Mouse (Mus musculus) thymus, adult 2 months (tissue): ENCODE results near the gene Tctex1d2.

Experiments
- CTCF ChIP-seq: fragments of 200-500 bp; IDR thresholded peaks from 2 replicates; pipeline ENCODE4 v1.5.1; 2012; ENCODE audit warnings: mild to moderate bottlenecking, control low read depth, low read length, moderate library complexity, borderline replicate concordance; ENCODE audit not compliant: control insufficient read depth, poor library complexity, insufficient read depth; ENCODE audit errors: extremely low read depth
- POLR2A ChIP-seq: fragments of 200-500 bp; IDR thresholded peaks from 2 replicates; pipeline ENCODE4 v1.6.1; 2012; ENCODE audit warnings: mild to moderate bottlenecking, low read length, control low read depth, moderate library complexity; ENCODE audit not compliant: control insufficient read depth, poor library complexity, insufficient read depth; ENCODE audit errors: extremely low read depth

- TF ChIP-seq CTCF = no peak
- TF ChIP-seq POLR2A = no peak
Observed at GRCm38 (mm10) chr16:32464908-32465307, 45.4 kb downstream of the Tctex1d2 start.
